Mouse (Mus musculus) CD8-positive naive resting alpha-beta T cell, adult 2 months (primary cell): ENCODE data around the gene Kcnj10.

Experiments used
- DNase-seq, 2 experiments: peaks; one replicate each; pipeline ENCODE4 v3.0.0; 2022; ENCODE audit warnings: low read depth in 2 of 2, low spot score in 2 of 2

Gene Kcnj10

GRCm38 (mm10) chr1:172420181-172420580 is 79.2 kb downstream of the Kcnj10 start:
- DNase-seq: no peak

DNA sequence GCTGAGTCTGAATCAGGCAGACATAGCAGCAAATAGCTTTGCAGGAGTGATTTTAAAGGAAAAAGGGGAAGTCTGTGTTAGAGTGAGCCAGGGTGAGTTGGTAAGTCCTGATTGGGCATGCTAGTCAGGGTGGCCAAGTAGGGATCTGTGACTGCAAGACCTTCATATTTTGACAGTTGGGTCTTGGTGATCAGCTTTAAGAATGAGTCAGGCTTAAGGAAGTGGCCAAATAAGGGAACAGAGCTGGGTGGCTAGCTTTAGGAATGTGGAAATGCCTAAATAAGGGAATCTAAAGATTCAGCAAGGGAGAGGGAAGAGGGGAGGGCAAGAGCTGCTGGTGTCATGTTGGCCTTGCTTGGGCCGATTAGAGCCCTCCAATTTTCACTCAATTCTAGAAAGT is 82.4 kb downstream of the Kcnj10 start:
- no peak for DNase-seq
